Mouse (Mus musculus) c-Kit-negative CD71-positive TER-119-positive erythroid progenitor cells, embryonic 14.5 days (primary cell): Measurements from ENCODE around the gene Cavin3.
"Not testable (repeated sequence)": the region's sequence is repeated elsewhere in the genome, so short reads cannot be mapped to it uniquely, and the experiment has no call there.

Experiments used
- DNase-seq: peaks from one replicate; pipeline ENCODE4 v3.0.0-alpha.2; 2013; ENCODE audit warnings: low read depth, low spot score

The Cavin3 gene

DNA sequence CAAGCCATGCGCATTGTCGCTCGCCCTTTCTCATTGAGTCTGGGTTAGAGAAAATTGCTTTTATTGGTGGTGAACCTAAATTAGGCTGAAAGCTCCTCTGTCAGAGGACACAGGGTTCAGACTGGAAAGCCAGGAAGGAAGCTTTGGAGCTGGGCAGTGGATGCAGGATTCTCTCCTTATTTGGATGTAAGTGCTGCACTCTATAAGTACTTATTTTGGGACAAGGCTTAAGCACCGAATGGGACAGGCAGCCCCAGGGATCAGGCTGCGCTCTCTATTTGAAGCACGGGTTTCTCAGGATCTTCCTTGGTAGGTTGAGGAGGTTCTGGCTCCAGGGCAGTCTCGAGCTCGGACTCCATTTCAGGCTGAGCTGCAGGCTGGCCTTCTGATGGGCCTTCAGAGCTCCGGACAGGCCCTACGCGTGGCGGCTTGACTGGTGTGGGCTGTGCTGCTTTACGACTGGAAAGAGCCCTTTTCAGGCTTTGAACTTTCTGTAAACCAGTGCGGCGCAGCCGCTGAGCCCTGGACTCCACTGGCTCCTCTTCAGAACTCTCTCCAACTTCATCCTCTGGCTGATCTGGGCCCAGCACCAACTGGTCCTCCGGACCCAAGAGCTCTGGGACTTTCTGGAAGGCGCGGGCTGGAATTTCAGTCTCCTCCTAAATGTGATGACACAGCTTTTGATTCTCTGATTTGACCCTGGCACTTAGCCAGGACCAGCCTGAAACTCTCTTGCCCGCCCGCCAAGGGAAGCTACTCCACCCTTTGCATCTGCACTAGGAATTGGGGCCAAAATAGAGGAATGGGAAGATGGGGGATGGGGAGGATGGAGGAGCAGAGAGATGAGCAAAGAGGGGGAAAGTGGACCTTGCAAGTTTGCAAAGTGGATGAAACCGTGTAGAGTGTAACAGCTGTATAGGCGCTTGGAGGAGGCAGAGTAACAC lies 1.3 kb downstream of the Cavin3 start:
- DNase-seq: no peak

DNA sequence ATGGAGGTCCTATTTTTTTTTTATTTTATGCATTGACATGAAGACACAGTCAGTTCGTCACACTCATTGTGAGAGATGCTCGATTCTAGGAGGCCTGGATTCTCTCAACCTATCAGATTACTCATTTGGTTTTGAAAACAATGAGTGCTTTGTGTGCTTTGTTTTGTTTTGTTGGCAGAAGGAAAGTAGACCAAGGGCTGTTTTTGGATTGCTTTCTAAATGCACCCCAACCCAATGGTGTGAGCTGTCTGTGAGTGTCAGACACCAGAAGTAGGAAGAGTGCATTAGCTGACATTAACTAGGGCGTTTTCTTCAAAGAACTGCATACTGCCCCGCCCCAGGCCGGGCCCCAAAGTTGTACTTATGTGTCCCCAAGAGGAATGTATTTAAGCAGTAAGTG lies 2.0 kb downstream of the Cavin3 start:
- DNase-seq: no peak

GRCm38 (mm10) chr7:105479232-105479631 lies 2.9 kb downstream of the Cavin3 start:
- no peak for DNase-seq

DNA sequence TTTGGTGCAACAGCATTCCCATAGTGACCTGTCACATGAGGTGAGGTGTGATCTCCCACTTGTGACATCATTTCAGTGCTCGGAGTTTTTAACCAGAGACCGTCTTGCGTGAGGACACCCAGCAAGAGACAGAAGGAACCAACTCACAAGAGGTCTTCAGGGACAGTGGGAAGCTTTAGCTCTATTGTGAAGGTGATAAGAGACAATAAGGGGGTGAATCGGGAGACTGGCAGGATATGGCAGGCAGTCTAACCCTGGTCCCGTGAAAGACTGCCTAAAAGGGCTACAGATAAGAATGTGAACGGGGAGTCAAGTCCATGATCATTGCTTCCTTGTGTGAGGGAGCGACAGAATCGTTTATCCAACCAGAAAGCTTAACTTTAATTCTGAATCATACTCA lies 3.8 kb downstream of the Cavin3 start:
- DNase-seq: no peak

GRCm38 (mm10) chr7:105477841-105478240 lies 4.3 kb downstream of the Cavin3 start:
- DNase-seq: no peak

DNA sequence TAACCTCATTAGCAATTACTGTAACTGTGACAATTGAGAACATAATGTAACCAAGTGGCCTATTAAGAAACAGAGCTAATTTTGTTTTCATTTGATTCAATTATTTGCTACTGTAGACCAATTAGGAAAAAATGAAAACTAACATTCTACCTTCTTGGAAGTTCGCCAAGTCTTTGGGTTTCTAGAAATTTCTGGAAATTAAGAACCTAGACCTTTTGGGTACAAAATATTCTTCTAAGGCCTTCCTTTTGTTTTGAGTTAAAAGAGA lies 4.7 kb downstream of the Cavin3 start:
- no peak for DNase-seq

DNA sequence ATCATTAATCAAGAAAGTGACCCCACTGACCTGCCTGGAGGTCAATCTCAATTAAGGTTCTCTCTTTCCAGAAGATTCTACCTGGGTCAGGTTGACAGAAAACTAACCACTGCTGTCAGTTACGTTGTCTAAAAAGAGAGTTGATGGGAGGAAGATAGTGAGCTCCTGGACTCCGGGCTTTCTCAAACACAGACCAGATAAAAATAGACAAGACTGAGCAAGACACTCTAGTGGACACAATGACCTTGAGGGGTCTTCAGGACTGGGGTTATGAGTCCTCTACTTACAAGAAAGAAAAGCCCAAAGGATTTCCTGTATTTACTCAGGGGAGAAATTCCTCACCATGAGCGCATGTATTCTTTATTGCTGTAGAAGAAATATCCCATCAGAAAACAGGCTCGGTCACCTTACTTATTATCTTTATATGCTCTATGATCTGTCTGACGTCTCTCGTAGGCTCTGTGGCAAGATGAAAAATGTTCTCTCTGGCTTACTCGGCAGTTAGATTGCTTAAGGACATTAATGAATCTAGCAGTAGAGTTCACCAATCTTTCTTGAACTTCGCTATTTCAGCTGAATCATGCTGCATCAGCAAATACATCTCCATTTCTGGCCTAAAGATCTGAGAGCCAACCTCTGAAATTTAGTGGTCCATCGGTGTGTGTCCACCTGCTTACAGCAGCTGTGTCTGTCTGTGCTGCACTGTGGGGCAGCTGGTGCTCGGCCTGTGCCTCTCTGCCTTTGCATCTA lies 5.2 kb downstream of the Cavin3 start:
- no peak for DNase-seq

DNA sequence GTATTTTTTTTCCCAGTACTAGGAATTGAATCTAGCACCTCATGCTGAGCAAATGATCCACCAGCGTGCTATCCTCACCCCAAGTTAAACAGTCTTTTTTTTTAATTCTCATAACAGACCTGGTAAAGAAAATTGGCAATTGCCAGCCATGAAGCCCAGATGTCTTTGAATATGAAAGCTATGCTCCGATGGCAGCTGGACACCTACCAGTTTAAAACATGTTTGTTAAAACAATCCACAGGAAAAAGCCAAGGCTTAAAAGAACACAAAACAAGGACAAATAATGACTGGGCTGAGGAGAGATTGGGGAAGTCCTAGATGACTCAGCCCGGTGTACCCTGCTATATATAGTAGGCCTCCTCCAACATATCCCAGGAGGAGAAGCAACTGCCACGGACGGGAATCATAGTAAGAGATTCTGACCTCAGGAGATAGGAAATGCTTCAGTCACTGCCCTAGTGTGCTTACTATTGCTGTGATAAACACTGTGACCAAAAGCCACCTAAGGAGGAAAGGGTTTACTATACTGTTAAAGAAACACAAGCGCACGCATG lies 6.6 kb downstream of the Cavin3 start:
- no peak for DNase-seq

DNA sequence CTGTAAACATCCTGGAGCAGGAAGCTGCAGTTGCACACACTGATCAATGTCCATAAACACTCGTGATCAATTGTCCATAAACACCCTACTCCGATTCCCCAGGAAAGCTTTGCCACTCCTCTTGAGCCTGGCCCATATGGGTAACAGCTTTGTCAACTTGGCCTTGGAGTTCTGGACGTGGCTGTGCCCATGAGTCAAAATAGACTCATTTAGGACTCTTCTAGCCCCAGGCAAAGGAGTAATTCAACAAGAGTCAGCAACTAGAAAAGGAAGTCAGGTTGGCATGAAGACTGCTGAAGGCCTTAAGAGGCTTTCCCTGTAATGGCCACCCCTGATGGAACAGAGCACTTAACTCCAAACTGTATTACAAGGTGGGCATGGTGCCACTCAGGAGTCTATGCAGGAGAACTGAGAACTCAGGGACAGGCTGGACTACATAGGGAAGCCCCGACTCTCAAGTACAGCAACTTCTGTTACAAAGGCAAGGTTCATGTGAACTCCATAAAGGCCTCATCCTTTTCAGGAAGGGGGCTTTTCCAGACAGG lies 7.3 kb downstream of the Cavin3 start:
- DNase-seq: no peak

DNA sequence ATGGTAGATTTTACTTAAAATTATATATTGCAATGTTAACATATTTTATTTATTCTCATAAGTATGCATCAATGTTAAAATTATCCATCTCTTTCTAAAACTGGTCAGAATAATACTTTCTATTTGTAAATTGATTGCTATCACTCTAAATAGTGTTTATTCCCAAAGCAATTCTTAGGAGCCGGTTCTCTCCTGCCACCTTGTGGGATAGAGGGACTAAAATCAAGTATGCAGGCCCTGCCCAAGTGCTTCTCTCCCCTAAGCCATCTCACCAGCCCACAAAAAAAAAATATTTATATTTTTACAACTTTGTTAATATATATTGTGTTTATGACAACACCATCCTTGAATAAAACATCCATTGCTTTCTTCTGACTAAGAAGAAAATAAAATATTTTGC lies 9.5 kb downstream of the Cavin3 start:
- DNase-seq: no peak

DNA sequence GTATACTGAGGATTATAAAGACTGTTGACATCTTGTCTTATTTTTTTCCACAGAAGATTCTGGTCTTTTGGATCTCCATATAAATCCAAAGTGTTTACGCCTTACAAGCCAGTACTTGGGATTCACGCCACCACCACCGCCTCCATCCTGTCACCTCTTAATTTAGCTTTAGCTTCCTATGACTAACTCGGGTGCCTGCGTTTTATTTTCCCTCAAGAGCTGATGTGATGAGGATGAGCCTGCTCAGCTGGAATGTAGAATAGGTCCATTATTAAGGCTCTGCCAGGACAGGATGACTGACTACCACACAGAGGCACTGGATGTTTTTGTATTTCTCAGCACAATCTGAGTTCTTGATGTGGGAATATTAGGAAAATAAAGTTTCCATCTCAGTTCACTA lies 16.6 kb downstream of the Cavin3 start:
- not testable (repeated sequence) for DNase-seq

DNA sequence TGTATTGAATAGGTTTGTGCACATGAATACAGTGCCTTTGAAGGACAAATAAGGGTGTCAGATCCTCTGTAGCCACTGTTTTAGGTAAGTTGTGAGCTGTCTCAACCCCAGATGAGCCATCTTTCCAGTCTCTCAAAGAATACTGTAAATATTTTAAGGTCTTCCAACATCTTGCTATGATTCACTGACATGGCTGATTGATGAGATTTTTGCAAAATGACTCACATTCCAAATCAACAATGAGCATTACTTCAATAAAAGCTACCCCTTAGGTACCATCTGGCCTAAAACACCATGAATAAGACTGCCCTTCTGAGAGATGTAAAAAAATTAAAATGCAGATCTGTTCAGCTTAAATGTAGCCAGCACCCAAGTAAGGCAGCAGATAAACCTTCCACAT lies 23.6 kb downstream of the Cavin3 start:
- no peak for DNase-seq

DNA sequence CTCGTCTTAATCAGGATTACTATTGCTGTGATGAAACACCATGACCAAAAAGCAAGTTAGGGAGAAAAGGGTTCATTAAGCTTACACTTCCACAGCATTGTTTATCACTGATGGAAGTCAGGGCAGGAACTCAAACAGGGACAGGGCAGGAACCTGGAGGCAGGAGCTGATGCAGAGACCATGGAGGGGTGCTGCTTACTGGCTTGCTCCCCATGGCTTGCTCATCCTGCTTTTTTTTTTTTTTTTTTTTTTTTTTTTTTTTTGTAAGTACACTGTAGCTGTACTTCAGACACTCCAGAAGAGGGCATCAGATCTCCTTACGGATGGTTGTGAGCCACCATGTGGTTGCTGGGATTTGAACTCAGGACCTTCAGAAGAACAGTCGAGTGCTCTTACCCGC lies 28.8 kb downstream of the Cavin3 start:
- not testable (repeated sequence) for DNase-seq

- DNase-seq: no peak
These were observed 37.0 kb downstream of the Cavin3 start for GRCm38 (mm10) chr7:105445076-105445475.

GRCm38 (mm10) chr7:105441426-105441825 lies 40.7 kb downstream of the Cavin3 start:
- no peak for DNase-seq

DNA sequence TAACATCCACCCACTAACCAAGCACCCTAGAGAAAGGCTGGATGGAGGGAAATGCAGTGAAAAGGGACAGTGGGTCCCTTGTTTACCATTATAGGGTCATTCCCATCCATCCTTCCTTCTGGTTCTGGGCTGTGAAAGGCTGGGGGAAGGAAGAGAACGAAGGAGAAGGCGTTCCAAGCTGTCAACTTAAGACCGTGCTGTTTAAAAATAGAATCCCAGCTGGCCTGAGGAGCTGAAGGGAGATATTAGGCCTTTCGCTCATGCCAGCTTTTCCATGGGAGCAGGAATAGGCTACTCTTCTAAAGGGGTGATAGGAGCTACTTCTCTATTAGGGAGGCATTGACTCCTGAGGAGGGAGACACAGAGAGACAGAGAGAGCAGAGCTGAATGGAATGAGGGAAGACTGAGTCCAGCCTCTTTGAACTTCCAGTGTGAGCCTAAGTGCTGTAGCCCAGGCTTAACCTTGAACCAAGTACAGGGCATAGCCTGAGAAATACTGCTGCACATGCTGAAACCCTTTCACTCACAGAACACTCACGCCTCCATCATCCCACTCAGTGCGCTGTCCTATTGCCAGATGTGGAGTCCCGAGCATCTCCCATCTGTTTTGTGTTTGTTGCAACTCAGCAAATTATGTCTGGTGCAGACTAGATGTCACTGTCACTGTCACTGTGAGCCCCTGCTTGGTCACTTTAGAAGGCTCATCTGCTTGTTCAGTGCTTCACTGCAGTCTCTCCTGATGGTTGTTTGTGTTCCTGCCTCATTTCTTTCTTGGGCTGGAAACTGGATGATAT lies 43.9 kb downstream of the Cavin3 start:
- DNase-seq: no peak

DNA sequence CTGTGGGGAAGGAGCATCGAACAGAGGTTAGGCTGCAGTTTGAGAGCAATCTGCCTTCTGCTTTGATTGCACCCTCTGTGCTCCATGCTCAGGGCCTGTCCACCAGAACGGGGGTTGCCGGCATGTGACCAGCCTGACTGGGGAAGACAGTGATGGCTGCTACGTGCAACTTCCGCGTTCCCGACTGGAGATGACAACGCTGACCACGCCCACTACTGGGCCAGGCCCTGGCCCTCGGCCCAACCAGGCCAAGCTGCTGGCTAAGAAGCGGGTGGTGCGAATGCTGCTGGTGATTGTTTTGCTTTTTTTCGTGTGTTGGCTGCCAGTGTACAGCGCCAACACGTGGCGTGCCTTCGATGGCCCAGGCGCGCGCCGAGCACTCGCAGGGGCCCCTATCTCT lies 47.3 kb downstream of the Cavin3 start:
- DNase-seq: no peak

DNA sequence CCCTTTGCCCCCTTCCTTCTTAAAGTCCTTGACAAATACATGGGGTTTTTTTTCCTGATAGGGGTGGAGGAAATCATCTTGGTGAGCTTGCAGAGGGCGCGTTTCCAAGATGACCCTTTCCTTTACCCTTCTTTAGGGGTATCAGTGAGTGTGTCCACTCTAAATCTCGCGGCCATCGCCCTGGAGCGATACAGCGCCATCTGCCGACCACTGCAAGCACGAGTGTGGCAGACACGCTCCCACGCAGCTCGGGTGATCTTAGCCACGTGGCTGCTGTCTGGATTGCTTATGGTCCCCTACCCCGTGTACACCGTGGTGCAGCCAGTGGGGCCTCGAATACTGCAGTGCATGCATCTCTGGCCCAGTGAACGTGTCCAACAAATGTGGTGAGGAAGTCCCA lies 48.2 kb downstream of the Cavin3 start:
- no peak for DNase-seq

DNA sequence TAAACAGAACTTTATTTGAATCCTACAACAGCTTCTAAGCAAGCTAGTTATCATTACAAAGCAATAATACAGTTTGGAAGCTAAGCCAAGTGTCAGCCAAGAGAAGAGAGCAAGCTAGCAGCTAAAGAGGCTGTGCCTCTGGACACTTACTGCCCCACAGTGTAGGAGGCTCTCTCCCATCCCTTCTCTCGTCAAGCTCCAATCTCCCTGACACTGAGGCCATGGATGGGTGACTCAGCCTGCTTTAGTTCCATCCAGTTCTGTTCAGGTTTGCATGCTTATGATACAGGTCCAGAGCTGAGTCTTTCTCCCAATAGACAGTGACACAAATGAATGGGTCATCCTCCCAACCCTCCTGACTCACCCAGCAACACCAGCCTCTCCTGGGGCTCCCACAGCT lies 50.0 kb downstream of the Cavin3 start:
- no peak for DNase-seq
